Mouse (Mus musculus): ENCODE results near the gene Gpr3. TPM values are rescaled to one million over a fixed set of nuclear protein-coding genes. Genes with fewer than 3 reads are reported as not detected.

Gpr3 gene
- total RNA-seq, 2 experiments from 2014 or later = not detected

DNA sequence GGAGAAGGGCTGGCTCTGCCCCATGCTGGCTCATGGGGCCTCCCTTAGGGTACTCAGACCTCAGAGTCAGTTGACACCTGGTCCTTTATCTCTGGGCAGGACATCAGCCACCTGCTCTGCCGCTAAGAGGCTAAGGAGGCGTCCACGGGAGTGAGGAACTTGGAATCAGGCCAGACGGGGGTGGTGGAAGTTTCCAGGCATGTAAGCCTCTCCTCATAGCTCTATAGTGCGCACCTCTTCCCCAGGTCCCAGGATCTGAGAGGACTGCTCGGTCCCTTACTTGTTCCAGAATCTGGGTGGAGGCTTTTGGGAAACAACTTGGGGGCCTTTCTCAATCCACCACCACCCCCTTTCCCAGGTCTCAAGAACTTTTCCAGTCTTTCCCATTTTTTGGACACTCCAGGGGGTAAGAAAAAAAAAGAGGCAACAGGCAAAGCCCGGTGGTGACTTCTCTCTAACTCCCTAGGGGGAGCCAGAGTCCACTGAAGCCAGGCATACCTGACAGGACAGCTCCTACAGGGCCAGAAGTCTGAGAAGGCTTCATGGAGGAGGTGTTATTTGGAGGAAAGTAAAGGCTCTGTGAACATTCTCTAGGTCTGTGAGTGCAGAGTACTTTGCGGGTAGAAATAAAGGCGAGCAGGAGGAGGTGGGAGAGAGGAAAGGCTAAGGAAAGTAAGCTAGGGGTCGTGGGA is 21.1 kb upstream of the Gpr3 start:
- peak; percentile 68 to 75 for DNase-seq

DNA sequence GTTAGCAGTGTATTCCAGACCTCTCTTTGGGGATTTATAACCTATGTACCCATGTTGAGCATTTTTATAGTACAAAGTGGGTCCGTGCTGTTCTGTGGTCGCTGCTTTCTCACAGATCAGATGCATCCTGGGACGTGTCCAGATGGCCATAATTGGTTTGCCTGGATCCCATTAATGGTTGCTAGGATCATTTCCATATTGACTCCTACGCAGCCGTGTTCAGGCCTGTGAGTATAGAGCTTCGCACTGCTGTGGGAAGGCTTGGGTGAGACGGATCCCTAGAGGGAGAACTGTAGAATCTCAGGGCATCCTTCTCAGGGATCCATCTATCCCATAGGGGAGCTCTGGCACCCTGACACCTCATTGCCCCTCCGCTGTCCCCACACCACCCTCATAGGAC is 17.2 kb upstream of the Gpr3 start:
- no peak for DNase-seq

DNA sequence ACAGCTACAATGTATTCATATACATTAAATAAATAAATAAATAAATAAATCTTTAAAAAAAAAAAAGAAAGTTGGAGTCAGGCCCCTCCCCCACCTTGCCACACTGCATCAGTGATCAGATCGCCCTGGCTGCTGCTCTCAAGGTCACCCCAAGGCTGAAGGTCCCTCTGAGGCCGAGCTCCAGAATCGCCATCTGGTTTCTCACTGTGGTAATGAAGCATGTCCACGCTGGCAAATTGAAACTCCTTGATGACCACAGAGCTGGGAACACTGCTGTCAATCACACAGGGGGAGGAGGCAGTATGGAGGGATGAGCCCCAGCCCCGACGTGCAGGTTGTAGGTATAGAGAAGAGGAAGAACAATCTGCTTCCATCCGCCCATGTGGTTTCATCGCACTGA is 15.3 kb upstream of the Gpr3 start:
- DNase-seq = no peak

DNA sequence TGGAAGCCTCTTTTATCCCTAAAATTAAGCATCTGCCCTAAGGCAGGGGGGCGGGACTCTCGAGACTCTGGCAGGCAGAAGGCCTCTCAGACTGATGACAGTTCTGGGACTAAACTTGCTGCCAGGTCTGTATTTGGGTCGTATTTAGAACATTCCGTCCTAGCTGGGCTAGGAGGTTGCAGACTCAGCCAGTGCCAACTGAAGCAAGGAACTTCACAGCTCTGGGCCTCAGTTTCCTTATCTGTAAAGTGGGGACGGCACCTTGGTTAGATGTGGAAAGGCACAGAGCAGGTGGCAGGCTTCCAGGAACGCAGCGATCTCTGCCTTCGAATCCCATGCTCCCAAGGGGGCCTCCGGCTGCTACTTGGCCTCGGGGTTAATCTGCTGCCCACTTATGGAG is 13.7 kb upstream of the Gpr3 start:
- peak; percentile 62 to 77 for DNase-seq

DNA sequence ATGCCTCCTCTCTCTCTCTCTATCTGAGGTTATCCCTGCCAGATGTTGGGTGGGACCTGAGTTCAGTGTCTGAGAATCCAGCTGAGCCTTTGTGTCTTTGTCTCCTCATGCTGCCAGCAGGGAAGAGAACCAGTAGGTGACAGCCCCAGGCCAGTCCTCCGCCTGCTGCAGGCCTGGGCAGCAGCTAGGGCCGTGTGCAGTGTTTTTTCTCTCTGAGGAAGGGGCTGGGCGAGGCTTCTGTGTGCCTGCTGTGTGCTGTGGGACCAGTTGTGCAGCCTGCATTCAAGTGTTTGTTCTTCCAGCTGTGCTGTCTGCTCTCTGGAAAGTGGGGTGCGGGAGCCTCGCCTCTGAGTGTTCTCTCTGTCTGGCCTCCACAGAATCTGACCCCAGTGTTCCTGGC is 11.5 kb upstream of the Gpr3 start:
- no peak for DNase-seq

DNA sequence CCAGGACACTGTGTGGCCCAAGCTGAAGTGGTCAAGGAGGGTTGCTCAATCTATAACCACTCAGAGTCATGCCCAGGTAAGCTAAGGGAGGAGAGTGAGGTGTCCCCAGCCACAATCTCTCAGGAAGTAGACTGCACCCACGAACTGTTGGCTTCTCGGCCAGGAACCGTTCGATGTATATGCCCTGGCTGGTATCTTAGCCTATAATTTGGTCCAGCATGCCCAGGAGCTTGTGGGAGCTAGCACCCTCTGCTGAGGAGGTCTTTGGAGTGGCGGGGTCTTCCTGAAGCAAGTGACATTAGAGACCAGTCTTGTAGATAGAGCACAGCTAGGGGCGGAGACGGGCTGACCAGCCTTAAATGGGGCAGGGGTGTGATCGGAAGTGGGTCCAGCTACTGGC is 9.4 kb upstream of the Gpr3 start:
- DNase-seq = no peak

- DNase-seq = no peak
Measured at GRCm38 (mm10) chr4:133220656-133221055, 8.3 kb upstream of the Gpr3 start.

DNA sequence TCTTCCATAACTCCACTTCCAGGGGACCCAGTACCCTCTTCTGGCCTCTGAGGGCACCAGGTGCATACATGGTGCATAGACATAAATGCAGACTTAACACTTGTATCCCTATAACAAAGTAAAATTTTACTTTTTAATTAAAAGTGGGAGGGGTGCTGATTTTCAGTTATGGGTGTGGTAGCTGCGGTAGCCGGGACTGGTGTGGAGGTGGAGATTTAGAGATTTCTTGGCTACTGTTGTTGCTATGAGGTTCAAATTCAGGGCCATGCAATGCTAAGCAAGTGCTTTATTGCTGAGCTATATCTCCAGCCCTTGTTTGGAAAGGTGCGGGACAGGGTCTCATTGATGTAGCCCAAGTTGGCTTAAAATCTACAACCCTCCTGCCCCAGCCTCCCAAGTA is 6.4 kb upstream of the Gpr3 start:
- no peak for DNase-seq

- DNase-seq = peak in 1 of 2 experiments; percentile 78
Measured at GRCm38 (mm10) chr4:133217641-133218040, 5.3 kb upstream of the Gpr3 start.

- DNase-seq = no peak
Measured at GRCm38 (mm10) chr4:133213661-133214060, 1.3 kb upstream of the Gpr3 start.

DNA sequence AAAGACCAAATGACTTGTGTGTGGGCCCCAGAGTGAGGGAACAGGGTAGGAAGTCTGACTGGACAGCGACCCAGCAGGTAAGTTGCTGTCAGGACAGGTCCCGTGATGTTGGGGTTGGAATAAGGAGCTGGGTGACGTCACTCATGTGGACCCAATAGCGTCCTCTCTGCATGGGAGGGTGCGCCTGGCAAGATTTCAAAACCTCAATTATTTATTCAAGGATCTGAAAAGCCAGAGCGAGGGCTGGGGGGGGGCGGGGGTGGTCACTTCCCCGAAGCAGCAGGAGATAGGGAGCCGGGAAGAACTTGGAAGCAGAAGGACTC is 893 bp upstream of the Gpr3 start:
- DNase-seq = no peak

DNA sequence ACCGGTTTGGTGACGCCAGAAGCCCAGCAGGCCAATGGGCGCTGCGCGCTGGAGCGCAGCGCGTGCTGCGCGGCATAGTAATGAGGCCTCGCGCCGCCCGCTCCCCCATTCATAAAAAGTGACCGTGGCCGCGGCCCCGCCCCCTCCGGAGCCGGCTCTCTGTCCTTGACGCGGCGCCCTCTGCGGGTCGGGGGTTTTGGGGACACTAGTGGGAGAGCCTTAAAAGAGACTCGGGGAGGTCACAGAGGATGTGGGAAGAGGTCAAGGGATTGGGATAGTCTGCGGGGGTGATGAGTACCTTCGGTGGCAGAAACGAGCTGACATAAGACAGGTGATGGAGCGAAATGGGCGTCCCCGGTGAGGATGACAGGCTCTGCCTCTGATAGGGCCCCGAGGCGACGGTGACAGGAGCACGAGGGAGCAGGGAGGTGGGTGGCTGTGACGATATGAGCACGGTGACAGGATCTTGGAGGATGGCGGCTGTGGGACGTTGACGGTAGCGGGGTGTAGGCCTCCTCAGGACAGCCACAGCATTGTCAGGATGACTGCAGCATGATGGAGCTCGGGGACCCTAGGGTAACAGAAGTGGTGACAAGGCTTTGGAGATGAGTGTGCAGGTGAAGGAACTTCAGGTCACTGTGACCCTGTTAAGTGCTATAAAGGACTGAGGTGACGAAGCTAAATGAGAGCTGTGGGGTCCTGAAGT is 379 bp upstream of the Gpr3 start:
- DNase-seq = peak; percentile 87 to 88

- DNase-seq = no peak
Measured at GRCm38 (mm10) chr4:133210788-133211390, 1.4 kb downstream of the Gpr3 start.

GRCm38 (mm10) chr4:133210023-133210787 is 2.1 kb downstream of the Gpr3 start:
- DNase-seq = no peak

DNA sequence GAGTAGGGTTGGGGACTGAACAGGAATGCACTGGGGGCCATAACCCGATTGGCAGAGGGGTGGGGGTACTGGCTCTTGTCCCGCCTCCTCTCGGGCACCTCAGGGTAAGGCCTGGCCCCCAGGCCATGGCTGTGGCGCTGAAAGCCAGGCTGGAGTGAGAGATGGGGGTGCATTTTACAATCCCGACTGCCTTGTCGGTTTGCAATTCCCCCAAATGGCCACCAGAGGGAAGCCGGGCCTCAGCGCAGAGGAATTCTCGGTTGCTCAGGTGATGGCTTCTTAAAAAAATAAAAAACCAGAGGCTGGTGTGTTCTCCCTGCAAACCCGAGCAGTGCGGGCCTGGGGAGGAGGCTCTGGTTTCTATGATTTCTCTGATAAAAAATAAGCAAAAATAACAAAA is 3.0 kb downstream of the Gpr3 start:
- DNase-seq = peak in 1 of 2 experiments; percentile 66

DNA sequence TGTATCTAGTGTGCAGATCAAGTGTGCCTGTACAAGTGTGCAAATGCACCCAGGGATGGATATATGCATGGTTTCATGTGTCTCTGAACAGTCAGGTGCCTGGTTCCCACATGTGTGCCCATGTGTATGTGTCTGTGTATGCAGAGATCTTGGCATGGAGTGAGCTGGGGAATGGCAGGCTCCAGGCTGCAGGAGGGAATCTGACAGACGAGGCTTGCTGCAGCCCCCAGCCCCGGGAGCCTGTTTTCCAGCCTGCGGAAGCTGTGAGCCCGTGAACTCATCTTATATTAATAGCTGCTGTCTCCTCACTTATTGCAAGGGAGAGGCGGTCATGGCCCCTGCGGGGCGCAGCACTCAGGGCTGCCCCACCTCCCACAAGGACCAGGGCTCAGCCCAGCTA is 8.0 kb downstream of the Gpr3 start:
- no peak for DNase-seq

- DNase-seq = no peak
Measured at GRCm38 (mm10) chr4:133203591-133203990, 8.7 kb downstream of the Gpr3 start.

GRCm38 (mm10) chr4:133202254-133202653 is 10.1 kb downstream of the Gpr3 start:
- DNase-seq = no peak

- DNase-seq = peak; percentile 76 to 83
Measured at GRCm38 (mm10) chr4:133201006-133201771, 11.1 kb downstream of the Gpr3 start.

DNA sequence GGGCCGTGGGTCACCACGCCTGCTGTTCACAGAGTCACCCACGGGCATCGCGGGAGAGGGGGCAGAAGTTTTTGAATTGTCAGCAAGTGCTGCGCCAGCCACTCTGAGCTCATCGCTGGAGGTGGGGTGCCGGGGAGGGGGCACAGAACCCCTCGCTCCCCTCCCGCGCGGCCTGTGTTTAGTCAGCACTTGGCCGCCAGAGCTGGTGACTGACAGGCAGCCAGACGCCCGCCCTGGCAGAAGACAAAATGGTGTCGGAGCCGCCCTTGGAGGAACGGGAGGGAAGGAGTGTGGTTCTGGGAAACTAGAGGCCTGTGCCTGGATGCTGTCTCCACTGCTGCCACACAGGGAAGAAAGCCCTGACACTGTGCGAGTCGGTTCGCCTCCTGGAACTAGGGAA is 12.0 kb downstream of the Gpr3 start:
- DNase-seq = peak; percentile 56 to 61

GRCm38 (mm10) chr4:133199743-133200142 is 12.6 kb downstream of the Gpr3 start:
- DNase-seq = no peak
